Mouse (Mus musculus): ENCODE measurements around the gene Crlf1. TPM values are rescaled to one million over a fixed set of nuclear protein-coding genes. Genes with fewer than 3 reads are reported as not detected.

Gene Crlf1
- polyA plus RNA-seq, 1 experiment from 2014 or later = 2.1 TPM

DNA sequence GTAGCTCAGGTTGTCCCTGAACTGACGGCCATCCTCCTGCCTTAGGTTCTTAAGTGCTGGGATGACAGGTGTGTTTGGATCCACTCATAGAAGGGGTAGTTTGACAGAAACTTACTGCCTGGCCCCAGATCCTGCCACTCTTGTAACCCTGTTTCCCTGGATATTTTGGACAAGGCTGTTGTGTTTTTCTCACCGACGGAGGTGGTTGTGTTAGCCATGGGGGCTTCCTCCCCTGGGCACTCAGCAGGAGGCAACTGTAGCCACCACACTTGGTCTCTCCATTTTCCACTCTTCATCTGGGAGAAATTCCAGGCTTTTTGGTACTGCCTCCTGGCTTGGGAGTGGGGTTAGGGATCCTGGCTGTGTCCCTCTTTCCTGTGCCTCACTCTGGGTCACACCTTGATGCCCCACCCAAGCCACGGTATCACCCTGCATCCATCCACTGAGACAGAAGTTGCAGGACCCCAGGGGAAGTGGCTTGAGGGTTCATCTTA lies 47.1 kb downstream of the Crlf1 start:
- H3K4me3 ChIP-seq (replicated peaks; ENCODE audit: low read depth, low read length) = peak overlapping the region; percentile 87
- peak overlapping the region; percentile 91 for H3K27ac ChIP-seq (replicated peaks; ENCODE audit: low read depth, low read length)
- H3K4me1 ChIP-seq (ENCODE audit: control insufficient read depth, insufficient read depth, low read length) = peaks cover 12% of the 10 kb centered on the region
- peaks cover 22% of the 10 kb centered on the region for H3K36me3 ChIP-seq (ENCODE audit: control insufficient read depth, insufficient read depth, low read length)
- ATAC-seq (ENCODE audit: low FRiP score, low TSS enrichment) (no peak), DNase-seq (no peak)
- peak overlapping the region; percentile 77 for H3K9ac ChIP-seq (replicated peaks; ENCODE audit: low read length)
- no peaks in the 10 kb centered on the region for H3K27me3 ChIP-seq (ENCODE audit: control insufficient read depth, insufficient read depth, low read length)
- 8% methylated on average over 4 of the region's 4 CpGs for WGBS
- H3K4me2 ChIP-seq (ENCODE audit: low read length) = peak overlapping the region; percentile 79
- no peaks in the 10 kb centered on the region for H3K9me3 ChIP-seq (ENCODE audit: control insufficient read depth, low read length)

- WGBS = 57% methylated on average over 7 of the region's 7 CpGs
- H3K36me3 ChIP-seq (ENCODE audit: control insufficient read depth, insufficient read depth, low read length) = peaks cover 17% of the 10 kb centered on the region
- DNase-seq (no peak), ATAC-seq (ENCODE audit: low FRiP score, low TSS enrichment) (no peak)
- peak overlapping the region; percentile 79 for H3K4me2 ChIP-seq (ENCODE audit: low read length)
- no peaks in the 10 kb centered on the region for H3K27me3 ChIP-seq (ENCODE audit: control insufficient read depth, insufficient read depth, low read length)
- peak overlapping the region; percentile 77 for H3K9ac ChIP-seq (replicated peaks; ENCODE audit: low read length)
- H3K9me3 ChIP-seq (ENCODE audit: control insufficient read depth, low read length) = no peaks in the 10 kb centered on the region
- no peak overlapping the region for H3K27ac ChIP-seq (replicated peaks; ENCODE audit: low read depth, low read length)
- H3K4me3 ChIP-seq (replicated peaks; ENCODE audit: low read depth, low read length) = peak overlapping the region; percentile 87
- peaks cover 12% of the 10 kb centered on the region for H3K4me1 ChIP-seq (ENCODE audit: control insufficient read depth, insufficient read depth, low read length)
These were observed 47.6 kb downstream of the Crlf1 start for GRCm38 (mm10) chr8:70540507-70541071.

DNA sequence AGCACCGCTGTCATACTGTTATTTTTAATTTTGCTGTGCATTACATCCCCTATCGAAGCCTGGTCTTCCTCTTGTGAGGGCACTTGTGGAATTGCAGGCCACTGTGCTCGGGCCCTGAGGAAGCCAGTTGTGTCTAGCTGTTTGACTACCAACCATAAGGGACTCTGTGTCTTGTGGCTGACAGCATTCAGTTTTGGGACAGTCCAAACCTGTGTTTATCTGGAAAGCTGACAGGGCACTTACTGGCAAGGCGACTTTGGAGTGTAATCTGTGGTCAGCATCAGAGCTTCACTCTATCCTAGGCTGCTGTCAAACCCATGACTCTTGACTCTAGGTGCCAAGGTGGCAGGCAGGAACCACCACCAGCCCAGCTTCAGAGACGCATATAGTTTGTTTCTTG lies 48.1 kb downstream of the Crlf1 start:
- Histone ChIP-seq H3K36me3 (ENCODE audit: control insufficient read depth, insufficient read depth, low read length) (peaks cover 12% of the 10 kb centered on the region), H3K4me3 (replicated peaks; ENCODE audit: low read depth, low read length) (no peak overlapping the region), H3K9me3 (ENCODE audit: control insufficient read depth, low read length) (no peaks in the 10 kb centered on the region), H3K9ac (replicated peaks; ENCODE audit: low read length) (no peak overlapping the region), H3K27ac (replicated peaks; ENCODE audit: low read depth, low read length) (no peak overlapping the region), H3K4me1 (ENCODE audit: control insufficient read depth, insufficient read depth, low read length) (peaks cover 12% of the 10 kb centered on the region), H3K4me2 (ENCODE audit: low read length) (peak overlapping the region; percentile 79), H3K27me3 (ENCODE audit: control insufficient read depth, insufficient read depth, low read length) (no peaks in the 10 kb centered on the region)
- DNase-seq = no peak
- WGBS = 90% methylated on average over 5 of the region's 5 CpGs
- no peak for ATAC-seq (ENCODE audit: low FRiP score, low TSS enrichment)

GRCm38 (mm10) chr8:70544200-70544687 lies 51.3 kb downstream of the Crlf1 start:
- Histone ChIP-seq H3K36me3 (ENCODE audit: control insufficient read depth, insufficient read depth, low read length) (no peaks in the 10 kb centered on the region; the same call in 1 of the 2 replicates), H3K4me1 (ENCODE audit: control insufficient read depth, insufficient read depth, low read length) (peaks cover 12% of the 10 kb centered on the region), H3K27ac (replicated peaks; ENCODE audit: low read depth, low read length) (no peak overlapping the region), H3K4me3 (replicated peaks; ENCODE audit: low read depth, low read length) (no peak overlapping the region), H3K9me3 (ENCODE audit: control insufficient read depth, low read length) (no peaks in the 10 kb centered on the region), H3K27me3 (ENCODE audit: control insufficient read depth, insufficient read depth, low read length) (no peaks in the 10 kb centered on the region), H3K4me2 (ENCODE audit: low read length) (no peak overlapping the region), H3K9ac (replicated peaks; ENCODE audit: low read length) (no peak overlapping the region)
- no peak for DNase-seq
- WGBS = 67% methylated on average over 6 of the region's 6 CpGs
- ATAC-seq (ENCODE audit: low FRiP score, low TSS enrichment) = no peak

DNA sequence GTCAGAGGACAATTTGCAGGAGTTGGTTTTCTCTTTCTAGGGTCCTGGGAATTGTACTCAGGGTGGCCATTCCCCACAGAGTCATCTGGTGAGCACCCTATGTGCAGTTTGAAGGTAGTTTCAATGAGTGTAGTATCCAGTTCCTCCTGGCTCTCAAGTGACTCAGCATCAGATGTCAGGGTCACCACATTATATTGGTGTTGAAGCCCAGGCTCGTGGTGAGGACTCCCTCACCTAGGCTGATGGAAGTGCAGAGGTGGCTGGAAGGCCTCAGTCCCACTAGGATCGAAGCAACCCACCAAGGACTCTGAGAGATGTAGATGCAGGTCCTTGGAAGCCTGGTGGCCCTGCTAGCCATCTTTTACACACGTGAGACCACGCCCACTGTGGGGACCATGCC lies 53.5 kb downstream of the Crlf1 start:
- ATAC-seq (ENCODE audit: low FRiP score, low TSS enrichment) (no peak), DNase-seq (no peak)
- H3K4me2 ChIP-seq (ENCODE audit: low read length) = no peak overlapping the region
- H3K9me3 ChIP-seq (ENCODE audit: control insufficient read depth, low read length) = no peaks in the 10 kb centered on the region
- H3K4me1 ChIP-seq (ENCODE audit: control insufficient read depth, insufficient read depth, low read length) = no peaks in the 10 kb centered on the region
- no peaks in the 10 kb centered on the region for H3K27me3 ChIP-seq (ENCODE audit: control insufficient read depth, insufficient read depth, low read length)
- no peak overlapping the region for H3K27ac ChIP-seq (replicated peaks; ENCODE audit: low read depth, low read length)
- no peaks in the 10 kb centered on the region; the same call in 1 of the 2 replicates for H3K36me3 ChIP-seq (ENCODE audit: control insufficient read depth, insufficient read depth, low read length)
- no peak overlapping the region for H3K4me3 ChIP-seq (replicated peaks; ENCODE audit: low read depth, low read length)
- H3K9ac ChIP-seq (replicated peaks; ENCODE audit: low read length) = no peak overlapping the region
- 90% methylated on average over 4 of the region's 4 CpGs for WGBS

DNA sequence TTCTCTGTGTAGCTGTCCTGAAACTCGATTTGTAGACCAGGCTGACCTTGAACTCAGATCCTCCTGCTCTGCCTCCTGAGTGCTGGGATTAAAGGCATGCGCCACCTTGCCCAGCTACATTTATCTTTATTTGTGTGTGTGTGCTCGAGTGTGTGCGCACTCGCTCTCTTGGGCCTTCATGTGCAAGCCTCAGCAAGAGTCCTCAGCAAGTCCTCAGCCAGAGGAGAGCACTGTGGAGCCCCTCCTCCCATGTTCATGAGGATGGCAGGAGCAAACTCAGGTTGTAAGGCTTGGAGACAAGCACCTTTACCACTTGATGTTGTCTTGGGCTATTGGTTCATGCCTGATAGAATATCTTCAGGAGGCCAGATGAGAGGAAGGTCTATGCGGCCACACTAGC lies 54.8 kb downstream of the Crlf1 start:
- Histone ChIP-seq H3K4me2 (ENCODE audit: low read length) (no peak overlapping the region), H3K27me3 (ENCODE audit: control insufficient read depth, insufficient read depth, low read length) (no peaks in the 10 kb centered on the region), H3K9me3 (ENCODE audit: control insufficient read depth, low read length) (no peaks in the 10 kb centered on the region), H3K36me3 (ENCODE audit: control insufficient read depth, insufficient read depth, low read length) (no peaks in the 10 kb centered on the region; the same call in 1 of the 2 replicates), H3K27ac (replicated peaks; ENCODE audit: low read depth, low read length) (no peak overlapping the region), H3K4me3 (replicated peaks; ENCODE audit: low read depth, low read length) (no peak overlapping the region), H3K4me1 (ENCODE audit: control insufficient read depth, insufficient read depth, low read length) (0 out of 2 replicates have a peak, but pooled peaks cover 1% of the 10 kb centered on the region), H3K9ac (replicated peaks; ENCODE audit: low read length) (no peak overlapping the region)
- 92% methylated on average over 6 of the region's 6 CpGs for WGBS
- ATAC-seq (ENCODE audit: low FRiP score, low TSS enrichment) = no peak
- DNase-seq = no peak

DNA sequence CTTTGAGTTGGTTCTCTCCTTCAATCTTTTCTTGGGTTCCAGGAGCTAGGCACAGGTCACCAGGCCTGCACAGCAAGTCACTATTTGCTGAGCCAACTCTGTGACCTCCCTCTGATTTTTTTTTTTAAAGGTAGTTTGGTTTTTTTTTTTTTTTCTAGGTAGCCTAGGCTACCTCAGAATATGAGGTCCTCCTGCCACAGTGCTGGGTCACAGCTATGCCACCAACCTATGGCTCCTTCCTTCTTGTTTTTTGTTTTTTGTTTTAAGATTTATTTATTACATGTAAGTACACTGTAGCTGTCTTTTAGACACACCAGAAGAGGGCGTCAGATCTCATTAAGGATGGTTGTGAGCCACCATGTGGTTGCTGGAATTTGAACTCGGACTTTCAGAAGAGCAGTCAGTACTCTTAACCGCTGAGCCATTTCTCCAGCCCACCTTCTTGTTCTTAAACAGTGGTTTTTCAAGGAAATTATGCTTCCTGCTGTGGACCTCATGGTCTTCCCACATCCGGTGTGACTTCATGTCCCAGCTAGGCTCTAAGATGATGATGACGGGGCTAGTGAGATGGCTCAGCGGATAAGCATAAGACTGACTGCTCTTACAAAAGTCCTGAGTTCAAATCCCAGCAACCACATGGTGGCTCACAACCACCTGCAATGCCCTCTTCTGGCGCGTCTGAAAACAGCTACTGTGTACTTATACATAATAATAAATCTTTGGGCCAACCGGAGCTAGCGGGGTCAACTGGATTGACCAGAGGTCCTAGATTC lies 56.6 kb downstream of the Crlf1 start:
- Histone ChIP-seq H3K27me3 (ENCODE audit: control insufficient read depth, insufficient read depth, low read length) (no peaks in the 10 kb centered on the region), H3K4me1 (ENCODE audit: control insufficient read depth, insufficient read depth, low read length) (0 out of 2 replicates have a peak, but pooled peaks cover 2% of the 10 kb centered on the region), H3K9me3 (ENCODE audit: control insufficient read depth, low read length) (no peaks in the 10 kb centered on the region), H3K36me3 (ENCODE audit: control insufficient read depth, insufficient read depth, low read length) (no peaks in the 10 kb centered on the region; the same call in 1 of the 2 replicates), H3K4me2 (ENCODE audit: low read length) (no peak overlapping the region), H3K27ac (replicated peaks; ENCODE audit: low read depth, low read length) (no peak overlapping the region), H3K9ac (replicated peaks; ENCODE audit: low read length) (no peak overlapping the region), H3K4me3 (replicated peaks; ENCODE audit: low read depth, low read length) (no peak overlapping the region)
- WGBS = 95% methylated on average over 10 of the region's 10 CpGs
- DNase-seq = no peak
- ATAC-seq (ENCODE audit: low FRiP score, low TSS enrichment) = no peak

- no peak for ATAC-seq (ENCODE audit: low FRiP score, low TSS enrichment)
- 83% methylated on average over 3 of the region's 3 CpGs for WGBS
These were observed 58.7 kb downstream of the Crlf1 start for GRCm38 (mm10) chr8:70551558-70552161.

More at GRCm38 (mm10) chr8:70551558-70552161, 58.7 kb downstream of the Crlf1 start:
- no peak overlapping the region for H3K4me2 ChIP-seq (ENCODE audit: low read length)
- no peak overlapping the region for H3K4me3 ChIP-seq (replicated peaks; ENCODE audit: low read depth, low read length)
- no peak overlapping the region for H3K27ac ChIP-seq (replicated peaks; ENCODE audit: low read depth, low read length)
- no peak for DNase-seq
- H3K27me3 ChIP-seq (ENCODE audit: control insufficient read depth, insufficient read depth, low read length) = no peaks in the 10 kb centered on the region
- H3K9me3 ChIP-seq (ENCODE audit: control insufficient read depth, low read length) = no peaks in the 10 kb centered on the region
- H3K9ac ChIP-seq (replicated peaks; ENCODE audit: low read length) = no peak overlapping the region
- H3K4me1 ChIP-seq (ENCODE audit: control insufficient read depth, insufficient read depth, low read length) = 0 out of 2 replicates have a peak, but pooled peaks cover 2% of the 10 kb centered on the region
- H3K36me3 ChIP-seq (ENCODE audit: control insufficient read depth, insufficient read depth, low read length) = no peaks in the 10 kb centered on the region
